In the genomic region with DNA sequence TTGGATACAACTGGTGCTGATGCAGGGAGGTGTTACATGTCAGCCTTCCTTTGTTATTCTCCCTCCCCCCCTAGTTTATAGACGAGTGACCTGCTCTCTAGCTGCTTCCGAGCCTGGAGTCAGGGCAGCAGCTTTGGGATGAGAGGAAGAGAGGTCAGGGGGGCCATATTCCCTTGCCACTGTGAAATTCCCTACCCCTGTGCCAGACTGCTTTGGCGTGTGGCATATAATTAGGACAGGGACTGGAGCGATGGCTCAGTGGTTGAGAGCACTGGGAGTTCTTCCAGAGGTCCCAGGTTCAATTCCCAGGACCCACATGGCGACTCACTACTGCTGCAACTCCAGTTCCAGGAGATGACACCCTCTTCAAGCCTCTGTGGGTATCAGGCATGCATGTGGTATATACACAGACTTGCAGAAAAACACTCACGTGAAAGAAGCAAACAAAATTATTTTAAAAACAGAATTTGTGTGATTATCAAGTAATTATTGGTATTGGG, we compare ENCODE assay signal across 19 mouse cellular contexts.
DNase-seq lines count a peak whose midpoint lies in the region; ATAC-seq lines count a peak whose summit lies in the region.
"Had no signal": no experiment of that assay in that cellular context is flagged by ENCODE, and none has a peak within 500 bp of the region (broad histone marks: within the 10 kb centered on the region; RNA-seq: fewer than 3 reads in every experiment).

No protein-coding gene starts in this region.

- no peaks in the 10 kb centered on the region for H3K27me3 ChIP-seq in forebrain, embryonic 14.5 days (replicated peaks; ENCODE audit: control insufficient read depth, insufficient read depth, low read length)
- no peaks in the 10 kb centered on the region for H3K27me3 ChIP-seq in forebrain, embryonic 11.5 days (ENCODE audit: control insufficient read depth, insufficient read depth, low read length)
- H3K27me3 ChIP-seq: CH12.LX; embryonic facial prominence, embryonic 13.5 days; intestine, embryonic 15.5 days had no signal

- H3K9me3 ChIP-seq in forebrain, embryonic 14.5 days (replicated peaks; ENCODE audit: control insufficient read depth, low read length), result no peaks in the 10 kb centered on the region
- H3K9me3 ChIP-seq in forebrain, embryonic 11.5 days (ENCODE audit: control insufficient read depth, low read length), result no peaks in the 10 kb centered on the region
- H3K9me3 ChIP-seq: embryonic facial prominence, embryonic 13.5 days; hindbrain, embryonic 10.5 days; intestine, embryonic 15.5 days had no signal

- no peaks in the 10 kb centered on the region for H3K36me3 ChIP-seq in forebrain, embryonic 14.5 days (ENCODE audit: control insufficient read depth, insufficient read depth, low read length)
- H3K36me3 ChIP-seq in forebrain, embryonic 11.5 days (ENCODE audit: control insufficient read depth, insufficient read depth, low read length), result no peaks in the 10 kb centered on the region
- H3K36me3 ChIP-seq: embryonic facial prominence, embryonic 13.5 days; hindbrain, embryonic 10.5 days; intestine, embryonic 15.5 days had no signal

- peaks cover 55% of the 10 kb centered on the region for H3K4me1 ChIP-seq in forebrain, embryonic 14.5 days (ENCODE audit: control insufficient read depth, insufficient read depth, low read length)
- H3K4me1 ChIP-seq in forebrain, embryonic 11.5 days (replicated peaks; ENCODE audit: control insufficient read depth, insufficient read depth, low read length), result peaks cover 23% of the 10 kb centered on the region; the same call in 1 of the 2 replicates

- H3K9ac ChIP-seq in forebrain, embryonic 14.5 days (ENCODE audit: low read length), result no peak overlapping the region
- no peak overlapping the region for H3K9ac ChIP-seq in forebrain, embryonic 11.5 days (ENCODE audit: low read length)
- H3K9ac ChIP-seq: embryonic facial prominence, embryonic 13.5 days; hindbrain, embryonic 14.5 days; intestine, embryonic 15.5 days had no signal

- H3K27ac ChIP-seq in forebrain, embryonic 14.5 days (ENCODE audit: low read depth, low read length), result peak overlapping the region; percentile 23; the same call in 1 of the 2 replicates
- H3K27ac ChIP-seq in forebrain, embryonic 11.5 days (ENCODE audit: low read depth, low read length), result no peak overlapping the region
- H3K27ac ChIP-seq: hindbrain, embryonic 10.5 days; hindbrain, embryonic 14.5 days; intestine, embryonic 15.5 days had no signal

- no peak for DNase-seq in forebrain, embryonic 14.5 days (ENCODE audit: low spot score)
- no peak for DNase-seq in forebrain, embryonic 11.5 days (ENCODE audit: low spot score)
- DNase-seq in heart, adult 11 months, result peak; percentile 91
- no peak for DNase-seq in heart, adult 9 months (ENCODE audit: low spot score in 2 of 2)
- peak; percentile 42 for DNase-seq in Muller cell, postnatal 12 days (ENCODE audit: inconsistent ontology term)
- DNase-seq in fibroblast of lung, adult 2 months (ENCODE audit: low read depth), result peak; percentile 32
- DNase-seq in embryo, embryonic 10 days (ENCODE audit: low spot score), result no peak
- no peak for DNase-seq in embryo, embryonic 9.5 days (ENCODE audit: extremely low spot score)
- DNase-seq: adrenal gland, adult 8-10 months; cerebellum, adult 11 months; cerebellum, adult 8-10 months; cerebellum, postnatal 14 days; gastrocnemius, postnatal 10 days; kidney, adult 18-20 months had no signal

- ATAC-seq in forebrain, embryonic 14.5 days, result no peak
- ATAC-seq in forebrain, embryonic 11.5 days (replicated peaks; ENCODE audit: low FRiP score), result no peak
- ATAC-seq: intestine, embryonic 15.5 days had no signal

- no peak overlapping the region for H3K4me2 ChIP-seq in forebrain, embryonic 14.5 days (ENCODE audit: low read length)
- no peak overlapping the region for H3K4me2 ChIP-seq in forebrain, embryonic 11.5 days (ENCODE audit: low read depth, low read length, severe bottlenecking)
- H3K4me2 ChIP-seq: hindbrain, embryonic 14.5 days; intestine, embryonic 15.5 days had no signal

- H3K4me3 ChIP-seq in forebrain, embryonic 14.5 days (ENCODE audit: low read depth, low read length), result no peak overlapping the region
- H3K4me3 ChIP-seq in forebrain, embryonic 11.5 days (ENCODE audit: low read depth, low read length), result no peak overlapping the region
- H3K4me3 ChIP-seq: embryonic facial prominence, embryonic 13.5 days; hindbrain, embryonic 10.5 days; intestine, embryonic 15.5 days had no signal

- 72% methylated on average over 6 of the region's 6 CpGs for WGBS in forebrain, embryonic 14.5 days
- WGBS in forebrain, embryonic 11.5 days, result 69% methylated on average over 6 of the region's 6 CpGs

Comparison
In these comparisons a context has a peak if more than half of its experiments do, and no peak if none do; other contexts are left out.
1. DNase-seq: peak in heart, adult 11 months (single experiment), Muller cell, postnatal 12 days (single experiment) and fibroblast of lung, adult 2 months (single experiment); none in forebrain, embryonic 14.5 days (single experiment), forebrain, embryonic 11.5 days (single experiment), heart, adult 9 months (0 of 2), embryo, embryonic 10 days (single experiment) and embryo, embryonic 9.5 days (single experiment).